Mouse (Mus musculus): ENCODE data around the gene Gm49486. TPM values are rescaled to one million over a fixed set of nuclear protein-coding genes. Genes with fewer than 3 reads are reported as not detected.

The Gm49486 gene
- polyA plus RNA-seq, 1 experiment from 2014 or later = 0.43 TPM

DNA sequence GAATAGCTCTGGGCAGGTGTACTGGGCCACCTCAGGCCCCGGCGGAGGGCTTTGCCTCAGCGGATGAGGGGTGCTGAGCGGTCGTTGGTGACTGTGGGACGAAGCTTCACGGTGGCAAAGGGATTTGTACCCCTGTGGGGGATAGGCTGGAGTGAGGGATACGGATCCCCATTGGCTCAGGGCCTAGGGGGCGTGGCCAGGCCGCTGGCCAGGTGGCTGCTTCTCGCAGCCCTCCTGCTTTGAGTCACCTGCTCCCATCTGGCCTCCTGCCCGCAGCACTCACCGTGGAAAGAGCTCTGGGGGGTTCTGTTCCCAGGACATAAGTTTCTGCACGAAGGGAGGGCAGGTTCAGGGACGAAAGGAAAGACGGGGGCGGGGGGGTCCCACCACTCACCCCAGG lies 29.3 kb downstream of the Gm49486 start:
- no peak for ATAC-seq (ENCODE audit: insufficient number of reproducible peaks, low FRiP score, low TSS enrichment, low read depth)
- H3K36me3 ChIP-seq (ENCODE audit: control insufficient read depth, insufficient read depth, low read length) = no peaks in the 10 kb centered on the region
- peaks cover 7% of the 10 kb centered on the region; the same call in 1 of the 2 replicates for H3K4me1 ChIP-seq (ENCODE audit: control insufficient read depth, insufficient read depth, low read length)
- no peak overlapping the region for H3K4me3 ChIP-seq (ENCODE audit: low read depth, low read length)
- H3K9ac ChIP-seq (ENCODE audit: low read length) = no peak overlapping the region
- no peaks in the 10 kb centered on the region for H3K9me3 ChIP-seq (ENCODE audit: control insufficient read depth, low read length)
- DNase-seq (ENCODE audit: low spot score) = no peak
- H3K27me3 ChIP-seq (ENCODE audit: control insufficient read depth, insufficient read depth, low read length) = peaks cover 38% of the 10 kb centered on the region
- no peak overlapping the region for H3K4me2 ChIP-seq (ENCODE audit: low read depth, severe bottlenecking)
- H3K27ac ChIP-seq (replicated peaks; ENCODE audit: low read depth, low read length) = no peak overlapping the region
- WGBS = 28% methylated on average over 17 of the region's 17 CpGs

DNA sequence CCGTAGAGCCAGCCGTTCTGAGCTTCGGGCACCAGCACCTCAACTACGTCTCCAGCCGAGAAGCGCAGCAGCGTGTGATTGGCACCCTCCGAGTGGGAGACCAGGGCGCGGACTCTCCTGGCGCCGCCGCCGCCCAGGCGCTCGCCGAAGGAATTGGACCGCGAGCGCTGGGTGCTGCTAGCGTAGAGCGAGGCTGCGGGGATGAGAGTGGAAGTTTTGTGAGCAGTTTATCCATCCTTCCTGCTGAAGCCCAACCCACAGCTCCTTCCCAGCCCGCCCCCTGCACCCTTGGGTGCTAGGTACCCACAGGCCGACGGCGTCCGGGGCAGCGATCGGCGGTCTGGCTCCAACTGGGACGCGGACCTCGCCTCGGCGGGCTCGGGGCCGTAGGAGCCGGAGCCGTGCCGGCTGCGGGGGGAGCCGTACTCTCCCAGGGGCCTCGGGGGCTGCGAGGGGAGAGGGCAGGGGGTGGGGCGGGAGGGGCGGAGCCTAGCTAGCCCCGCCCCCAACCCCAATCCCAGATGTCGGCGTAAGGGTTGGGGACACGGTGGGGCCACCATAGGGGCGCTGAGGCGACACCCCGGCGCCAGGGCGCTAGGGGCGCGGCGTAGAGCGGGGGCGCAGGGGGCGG lies 32.0 kb downstream of the Gm49486 start:
- Histone ChIP-seq H3K4me3 (ENCODE audit: low read depth, low read length) (peak overlapping the region; percentile 55), H3K27me3 (ENCODE audit: control insufficient read depth, insufficient read depth, low read length) (peaks cover 31% of the 10 kb centered on the region), H3K27ac (replicated peaks; ENCODE audit: low read depth, low read length) (no peak overlapping the region)

DNA sequence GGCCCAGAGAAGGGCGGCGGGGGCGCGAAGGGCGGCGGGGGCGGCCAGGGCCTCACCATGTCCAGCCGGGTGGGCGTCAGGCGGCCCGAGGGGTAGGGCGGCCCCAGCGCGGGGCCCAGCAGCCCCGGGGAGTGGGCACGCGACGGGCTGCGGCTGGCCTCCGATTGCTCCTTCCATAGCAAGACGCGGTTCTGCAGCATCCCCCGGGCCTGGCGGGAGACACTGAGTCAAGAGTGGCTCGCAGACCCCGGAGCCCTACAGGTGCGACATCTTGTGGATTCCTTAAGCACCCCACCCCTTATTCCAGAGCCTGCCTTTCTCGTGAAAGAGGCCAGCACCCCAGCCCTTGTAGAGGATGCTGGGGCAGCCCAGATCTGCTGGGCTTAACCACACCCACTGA lies 32.6 kb downstream of the Gm49486 start:
- H3K27ac ChIP-seq (replicated peaks; ENCODE audit: low read depth, low read length) = no peak overlapping the region
- DNase-seq (ENCODE audit: low spot score) (peak; percentile 68), ATAC-seq (ENCODE audit: insufficient number of reproducible peaks, low FRiP score, low TSS enrichment, low read depth) (peak; percentile 33; the same call in 1 of the 2 replicates)
- WGBS = under 1% methylated on average over 28 of the region's 28 CpGs
- peak overlapping the region; percentile 55 for H3K4me3 ChIP-seq (ENCODE audit: low read depth, low read length)
- peak overlapping the region; percentile 61 for H3K9ac ChIP-seq (ENCODE audit: low read length)
- H3K4me1 ChIP-seq (ENCODE audit: control insufficient read depth, insufficient read depth, low read length) = peaks cover 7% of the 10 kb centered on the region; the same call in 1 of the 2 replicates
- peak overlapping the region; percentile 100 for H3K4me2 ChIP-seq (ENCODE audit: low read depth, severe bottlenecking)
- no peaks in the 10 kb centered on the region for H3K9me3 ChIP-seq (ENCODE audit: control insufficient read depth, low read length)
- no peaks in the 10 kb centered on the region for H3K36me3 ChIP-seq (ENCODE audit: control insufficient read depth, insufficient read depth, low read length)
- peaks cover 31% of the 10 kb centered on the region for H3K27me3 ChIP-seq (ENCODE audit: control insufficient read depth, insufficient read depth, low read length)

More for the DNA sequence above, 32.0 kb downstream of the Gm49486 start:
- peak; percentile 66 for ATAC-seq (ENCODE audit: insufficient number of reproducible peaks, low FRiP score, low TSS enrichment, low read depth)
- WGBS = under 1% methylated on average over 52 of the region's 62 CpGs
- H3K9ac ChIP-seq (ENCODE audit: low read length) = peak overlapping the region; percentile 61
- H3K9me3 ChIP-seq (ENCODE audit: control insufficient read depth, low read length) = no peaks in the 10 kb centered on the region
- H3K36me3 ChIP-seq (ENCODE audit: control insufficient read depth, insufficient read depth, low read length) = no peaks in the 10 kb centered on the region
- peaks cover 7% of the 10 kb centered on the region; the same call in 1 of the 2 replicates for H3K4me1 ChIP-seq (ENCODE audit: control insufficient read depth, insufficient read depth, low read length)
- peak; percentile 57 for DNase-seq (ENCODE audit: low spot score)
- peak overlapping the region; percentile 100 for H3K4me2 ChIP-seq (ENCODE audit: low read depth, severe bottlenecking)

DNA sequence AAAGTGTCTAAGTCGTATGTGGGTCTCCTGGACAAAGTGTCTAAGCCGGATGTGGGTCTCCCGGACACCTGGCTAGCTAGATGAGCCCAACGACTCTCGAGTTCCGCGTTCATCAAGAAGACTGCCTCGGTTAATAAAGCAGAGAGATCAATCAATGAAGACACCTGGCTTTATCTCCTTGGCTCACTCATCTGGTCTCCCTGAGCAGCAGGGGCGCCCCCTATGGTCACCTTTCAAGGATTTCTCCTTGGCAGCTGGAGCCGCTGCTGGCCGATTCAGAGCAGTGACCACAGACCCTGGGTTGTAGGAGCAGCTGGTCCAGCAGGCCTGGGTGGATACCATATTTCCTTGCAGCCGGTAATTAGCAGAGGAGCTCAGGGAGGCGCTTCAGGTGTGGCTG lies 33.2 kb downstream of the Gm49486 start:
- no peak overlapping the region; the same call in 1 of the 2 replicates for H3K4me3 ChIP-seq (ENCODE audit: low read depth, low read length)
- H3K27ac ChIP-seq (replicated peaks; ENCODE audit: low read depth, low read length) = no peak overlapping the region
- no peaks in the 10 kb centered on the region for H3K36me3 ChIP-seq (ENCODE audit: control insufficient read depth, insufficient read depth, low read length)
- peaks cover 7% of the 10 kb centered on the region; the same call in 1 of the 2 replicates for H3K4me1 ChIP-seq (ENCODE audit: control insufficient read depth, insufficient read depth, low read length)
- no peak for ATAC-seq (ENCODE audit: insufficient number of reproducible peaks, low FRiP score, low TSS enrichment, low read depth)
- peak overlapping the region; percentile 100 for H3K4me2 ChIP-seq (ENCODE audit: low read depth, severe bottlenecking)
- peaks cover 31% of the 10 kb centered on the region for H3K27me3 ChIP-seq (ENCODE audit: control insufficient read depth, insufficient read depth, low read length)
- H3K9ac ChIP-seq (ENCODE audit: low read length) = no peak overlapping the region
- WGBS = 19% methylated on average over 13 of the region's 13 CpGs
- no peaks in the 10 kb centered on the region for H3K9me3 ChIP-seq (ENCODE audit: control insufficient read depth, low read length)
- peak; percentile 70 for DNase-seq (ENCODE audit: low spot score)

DNA sequence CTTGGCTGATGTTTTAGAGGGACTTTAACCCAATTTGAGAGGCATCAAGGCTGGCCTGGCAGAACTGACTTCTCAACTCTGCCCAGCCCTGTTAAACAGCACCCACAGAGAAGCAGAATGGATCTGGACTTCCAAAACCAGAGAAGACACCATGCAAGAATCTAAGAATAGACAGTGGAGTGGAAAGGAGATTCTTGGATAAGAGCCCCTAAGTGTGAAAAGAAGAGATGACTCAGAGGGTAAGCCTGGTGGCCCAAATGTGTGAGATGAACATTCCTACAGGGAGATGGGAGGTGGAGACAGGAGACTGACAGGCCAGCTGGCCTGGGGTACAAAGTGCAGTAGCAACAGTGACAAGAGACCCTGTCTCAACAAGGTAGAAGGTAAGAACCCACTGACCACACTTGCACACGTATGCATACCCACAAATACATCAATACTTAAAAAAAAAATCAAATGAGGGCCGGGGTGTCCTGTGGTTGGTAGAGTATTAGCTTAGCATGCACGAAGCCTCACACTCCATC lies 33.7 kb downstream of the Gm49486 start:
- Histone ChIP-seq H3K4me3 (ENCODE audit: low read depth, low read length) (no peak overlapping the region; the same call in 1 of the 2 replicates), H3K4me1 (ENCODE audit: control insufficient read depth, insufficient read depth, low read length) (peaks cover 7% of the 10 kb centered on the region; the same call in 1 of the 2 replicates), H3K9ac (ENCODE audit: low read length) (no peak overlapping the region), H3K27ac (replicated peaks; ENCODE audit: low read depth, low read length) (no peak overlapping the region), H3K27me3 (ENCODE audit: control insufficient read depth, insufficient read depth, low read length) (peaks cover 31% of the 10 kb centered on the region), H3K36me3 (ENCODE audit: control insufficient read depth, insufficient read depth, low read length) (no peaks in the 10 kb centered on the region), H3K4me2 (ENCODE audit: low read depth, severe bottlenecking) (no peak overlapping the region), H3K9me3 (ENCODE audit: control insufficient read depth, low read length) (no peaks in the 10 kb centered on the region)
- WGBS = 81% methylated on average over 3 of the region's 3 CpGs
- ATAC-seq (ENCODE audit: insufficient number of reproducible peaks, low FRiP score, low TSS enrichment, low read depth) (no peak), DNase-seq (ENCODE audit: low spot score) (no peak)

DNA sequence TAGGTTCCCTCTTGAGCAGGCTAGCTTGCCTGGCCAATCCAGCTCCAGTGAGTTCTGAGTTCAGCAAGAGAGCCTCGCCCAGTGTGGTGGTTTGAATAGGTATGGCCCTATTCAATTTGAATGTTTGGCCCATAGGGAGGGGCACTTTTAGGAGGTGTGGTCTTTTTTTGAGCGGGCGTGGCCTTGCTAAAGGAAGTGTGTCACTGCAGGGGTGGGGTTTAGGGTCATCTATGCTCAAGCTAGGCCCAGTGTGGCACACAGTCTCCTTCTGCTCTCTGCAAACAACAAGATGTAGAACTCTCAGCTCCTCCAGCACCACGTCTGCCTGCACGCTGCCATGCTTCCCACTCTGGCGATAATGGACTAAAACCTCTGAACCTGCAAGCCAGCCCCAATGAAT lies 34.5 kb downstream of the Gm49486 start:
- Histone ChIP-seq H3K4me3 (ENCODE audit: low read depth, low read length) (no peak overlapping the region), H3K9ac (ENCODE audit: low read length) (no peak overlapping the region), H3K9me3 (ENCODE audit: control insufficient read depth, low read length) (no peaks in the 10 kb centered on the region), H3K4me2 (ENCODE audit: low read depth, severe bottlenecking) (no peak overlapping the region), H3K27me3 (ENCODE audit: control insufficient read depth, insufficient read depth, low read length) (peaks cover 31% of the 10 kb centered on the region), H3K4me1 (ENCODE audit: control insufficient read depth, insufficient read depth, low read length) (peaks cover 6% of the 10 kb centered on the region; the same call in 1 of the 2 replicates), H3K36me3 (ENCODE audit: control insufficient read depth, insufficient read depth, low read length) (no peaks in the 10 kb centered on the region), H3K27ac (replicated peaks; ENCODE audit: low read depth, low read length) (no peak overlapping the region)
- 90% methylated on average over 6 of the region's 6 CpGs for WGBS
- DNase-seq (ENCODE audit: low spot score) (no peak), ATAC-seq (ENCODE audit: insufficient number of reproducible peaks, low FRiP score, low TSS enrichment, low read depth) (no peak)

DNA sequence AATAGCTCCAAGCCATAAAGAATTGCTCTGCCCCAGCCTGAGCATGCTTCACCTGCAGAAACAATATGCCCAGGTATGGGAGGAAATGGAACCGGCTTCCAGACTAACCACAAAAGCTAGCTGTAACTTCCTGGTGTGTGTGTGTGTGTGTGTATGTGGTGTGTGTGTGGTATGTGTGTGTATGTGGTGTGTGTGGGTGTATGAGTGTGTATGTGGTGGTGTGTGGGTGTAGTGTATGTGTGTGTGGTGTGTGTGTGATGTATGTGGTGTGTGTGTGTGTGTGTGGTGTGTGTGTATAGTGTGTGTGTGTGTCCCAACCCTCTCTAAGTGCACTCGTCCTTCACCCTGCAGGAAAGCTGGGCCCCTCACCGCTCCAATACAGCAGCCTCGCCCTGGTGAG lies 36.2 kb downstream of the Gm49486 start:
- H3K4me3 ChIP-seq (ENCODE audit: low read depth, low read length) = no peak overlapping the region
- H3K36me3 ChIP-seq (ENCODE audit: control insufficient read depth, insufficient read depth, low read length) = no peaks in the 10 kb centered on the region
- ATAC-seq (ENCODE audit: insufficient number of reproducible peaks, low FRiP score, low TSS enrichment, low read depth) (no peak), DNase-seq (ENCODE audit: low spot score) (no peak)
- peaks cover 5% of the 10 kb centered on the region; the same call in 1 of the 2 replicates for H3K4me1 ChIP-seq (ENCODE audit: control insufficient read depth, insufficient read depth, low read length)
- no peak overlapping the region for H3K27ac ChIP-seq (replicated peaks; ENCODE audit: low read depth, low read length)
- H3K9ac ChIP-seq (ENCODE audit: low read length) = no peak overlapping the region
- no peaks in the 10 kb centered on the region for H3K9me3 ChIP-seq (ENCODE audit: control insufficient read depth, low read length)
- peaks cover 32% of the 10 kb centered on the region for H3K27me3 ChIP-seq (ENCODE audit: control insufficient read depth, insufficient read depth, low read length)
- no peak overlapping the region for H3K4me2 ChIP-seq (ENCODE audit: low read depth, severe bottlenecking)
- WGBS = 75% methylated on average over 4 of the region's 4 CpGs

DNA sequence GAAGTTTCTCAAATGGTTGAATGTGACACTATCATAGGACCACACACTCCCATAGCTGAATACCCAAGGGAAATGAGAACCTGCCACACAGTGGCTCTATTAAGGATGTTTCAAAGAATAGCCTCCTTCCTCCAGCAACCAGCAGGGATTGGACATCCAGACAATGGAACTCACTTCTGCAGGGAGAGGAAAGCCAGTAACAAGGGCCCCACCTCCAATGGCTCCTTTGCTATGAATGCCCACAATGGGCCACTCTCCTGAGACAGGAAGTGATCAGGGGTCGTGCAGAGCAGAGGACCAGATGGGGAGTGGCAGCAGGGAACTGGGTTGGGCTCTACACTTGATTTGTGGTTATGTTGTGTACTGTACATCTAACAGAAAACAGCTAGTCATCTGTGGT lies 39.3 kb downstream of the Gm49486 start:
- Histone ChIP-seq H3K27me3 (ENCODE audit: control insufficient read depth, insufficient read depth, low read length) (peaks cover 11% of the 10 kb centered on the region), H3K9me3 (ENCODE audit: control insufficient read depth, low read length) (no peaks in the 10 kb centered on the region), H3K9ac (ENCODE audit: low read length) (no peak overlapping the region), H3K4me3 (ENCODE audit: low read depth, low read length) (no peak overlapping the region), H3K27ac (replicated peaks; ENCODE audit: low read depth, low read length) (no peak overlapping the region), H3K4me2 (ENCODE audit: low read depth, severe bottlenecking) (no peak overlapping the region), H3K36me3 (ENCODE audit: control insufficient read depth, insufficient read depth, low read length) (no peaks in the 10 kb centered on the region), H3K4me1 (ENCODE audit: control insufficient read depth, insufficient read depth, low read length) (peaks cover 6% of the 10 kb centered on the region; the same call in 1 of the 2 replicates)
- ATAC-seq (ENCODE audit: insufficient number of reproducible peaks, low FRiP score, low TSS enrichment, low read depth) (no peak), DNase-seq (ENCODE audit: low spot score) (no peak)
- WGBS = 26% methylated on average over 1 of the region's 1 CpGs

Data from limb, embryonic 11.5 days (tissue).